Mouse (Mus musculus) heart, postnatal 0 days (tissue): ENCODE data around the gene Itga10. TPM values are rescaled to one million over a fixed set of nuclear protein-coding genes. Genes with fewer than 3 reads are reported as not detected.
A peak's percentile ranks its signal among the peaks of the same experiment; 100 is the strongest.
"Not testable (repeated sequence)": the region's sequence is repeated elsewhere in the genome, so short reads cannot be mapped to it uniquely, and the experiment has no call there.

Source experiments
- ATAC-seq: fragments of 200-750 bp; cut with Nextera tagmentation; 2 replicates; pipeline ENCODE4 v1.8.0; 2017; ENCODE audit warnings: low read depth, moderate number of reproducible peaks, moderate library complexity; ENCODE audit not compliant: insufficient read depth
- DNase-seq: peaks from one replicate; pipeline ENCODE4 v3.0.0-alpha.2; 2016; ENCODE audit warnings: low spot score
- H3K27ac ChIP-seq: fragments of 300-500 bp; sonication (generic); 2 replicates; pipeline ENCODE4 v1.5.1; 2014; ENCODE audit warnings: low read depth, mild to moderate bottlenecking
- H3K27me3 ChIP-seq: fragments of 300-500 bp; sonication (generic); 2 replicates; pipeline ENCODE4 v1.6.1; 2014; ENCODE audit warnings: low read length, mixed read lengths; ENCODE audit not compliant: control insufficient read depth, insufficient read depth
- H3K36me3 ChIP-seq: fragments of 300-500 bp; sonication (generic); replicated peaks from 2 replicates; pipeline ENCODE4 v1.6.1; 2014; ENCODE audit warnings: low read length, mixed read lengths; ENCODE audit not compliant: control insufficient read depth, insufficient read depth
- H3K4me1 ChIP-seq: fragments of 300-500 bp; sonication (generic); 2 replicates; pipeline ENCODE4 v1.6.1; 2014; ENCODE audit warnings: antibody characterized with exemption; ENCODE audit not compliant: control insufficient read depth, insufficient read depth
- H3K4me2 ChIP-seq: fragments of 300-500 bp; sonication (generic); 2 replicates; pipeline ENCODE4 v1.6.1; 2014; ENCODE audit warnings: low read depth, mild to moderate bottlenecking, low read length, moderate library complexity
- H3K4me3 ChIP-seq: fragments of 300-500 bp; sonication (generic); 2 replicates; pipeline ENCODE4 v1.5.1; 2014; ENCODE audit warnings: low read depth, low read length
- H3K9ac ChIP-seq: fragments of 300-500 bp; sonication (generic); replicated peaks from 2 replicates; pipeline ENCODE4 v1.6.1; 2014; ENCODE audit warnings: low read depth, low read length, mixed read lengths
- H3K9me3 ChIP-seq: fragments of 300-500 bp; sonication (generic); replicated peaks from 2 replicates; pipeline ENCODE4 v1.6.1; 2016; ENCODE audit warnings: low read length; ENCODE audit not compliant: control insufficient read depth
- CTCF ChIP-seq: IDR thresholded peaks from 2 replicates; pipeline ENCODE4 v1.5.1; 2016; ENCODE audit warnings: antibody characterized with exemption, control low read depth, low read depth
- EP300 ChIP-seq: IDR thresholded peaks from 2 replicates; pipeline ENCODE4 v1.6.1; 2016; ENCODE audit warnings: antibody characterized with exemption, low read depth
- WGBS: fragments of 180-500 bp; shearing (Covaris S2); extraction: QIAGEN DNeasy Blood & Tissue Kit; methylation state at CpG from one replicate; pipeline ENCODE4 v1.1.7; 2014; 5-methylcytosine and 5-hydroxymethylcytosine counted together
- polyA plus RNA-seq: library from polyadenylated mRNA; unstranded; fragments of >200 nt; fragmentation: Nextera tagmentation; extraction: Ambion mirVana; gene quantifications from 2 replicates; pipeline ENCODE4 v1.2.1, GENCODE M21; 2015
- total RNA-seq: library from RNA; depleted of rRNA; stranded (reverse); fragments of >200 nt; gene quantifications from 2 replicates; pipeline ENCODE4 v1.2.3, GENCODE M21; 2014; ENCODE audit warnings: low replicate concordance

Itga10 gene
- total and polyA plus RNA-seq, 2 experiments from 2014 or later, result 0.45 to 4.2 TPM

- 19% methylated on average over 10 of the region's 10 CpGs for WGBS
- H3K9ac ChIP-seq, result peak overlapping the region; percentile 85
- H3K4me3 ChIP-seq, result peak overlapping the region; percentile 77
- H3K4me1 ChIP-seq, result peaks cover 10% of the 10 kb centered on the region; the same call in 1 of the 2 replicates
- H3K4me2 ChIP-seq, result peak overlapping the region; percentile 87
- no peaks in the 10 kb centered on the region for H3K9me3 ChIP-seq
- TF ChIP-seq EP300 (no peak), CTCF (no peak)
- 0 out of 2 replicates have a peak, but pooled peaks cover 4% of the 10 kb centered on the region for H3K36me3 ChIP-seq
- H3K27ac ChIP-seq, result peak overlapping the region; percentile 98
- DNase-seq, result no peak
- ATAC-seq, result no peak
- H3K27me3 ChIP-seq, result no peaks in the 10 kb centered on the region
Measured at GRCm38 (mm10) chr3:96601941-96602703, 43.3 kb upstream of the Itga10 start.

DNA sequence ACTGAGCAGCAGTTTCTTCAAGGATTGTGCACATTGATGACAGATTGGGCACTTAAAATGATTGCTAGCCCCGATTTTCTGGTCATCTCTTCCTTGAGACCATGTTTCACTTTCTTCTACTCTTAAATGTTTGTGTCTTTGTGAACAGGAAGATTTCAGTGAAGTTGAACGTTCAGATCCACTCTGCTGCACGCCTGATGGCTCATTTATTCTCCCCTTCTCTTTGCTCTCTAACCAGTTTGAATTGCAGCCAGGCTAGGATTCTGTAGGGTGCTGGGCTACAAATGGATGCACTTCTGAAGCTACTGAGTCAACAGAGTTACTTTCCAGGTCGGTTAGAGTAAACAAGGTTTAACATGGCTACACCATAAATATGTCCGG lies 42.7 kb upstream of the Itga10 start:
- Histone ChIP-seq H3K36me3 (0 out of 2 replicates have a peak, but pooled peaks cover 4% of the 10 kb centered on the region), H3K27ac (peak overlapping the region; percentile 98), H3K4me3 (peak overlapping the region; percentile 77), H3K9me3 (no peaks in the 10 kb centered on the region), H3K9ac (peak overlapping the region; percentile 85; the same call in 1 of the 2 replicates), H3K27me3 (no peaks in the 10 kb centered on the region), H3K4me2 (peak overlapping the region; percentile 87), H3K4me1 (peaks cover 10% of the 10 kb centered on the region; the same call in 1 of the 2 replicates)
- TF ChIP-seq CTCF (no peak), EP300 (no peak)
- DNase-seq, result no peak
- no peak for ATAC-seq
- WGBS, result 31% methylated on average over 5 of the region's 5 CpGs

- ATAC-seq, result no peak
- Histone ChIP-seq H3K9me3 (no peaks in the 10 kb centered on the region), H3K36me3 (0 out of 2 replicates have a peak, but pooled peaks cover 4% of the 10 kb centered on the region), H3K27me3 (no peaks in the 10 kb centered on the region), H3K9ac (0 out of 2 replicates have a peak overlapping the region, but pooled peaks have one; percentile 22), H3K4me2 (peak overlapping the region; percentile 87), H3K4me1 (peaks cover 10% of the 10 kb centered on the region; the same call in 1 of the 2 replicates), H3K4me3 (peak overlapping the region; percentile 77; the same call in 1 of the 2 replicates), H3K27ac (peak overlapping the region; percentile 98)
- 49% methylated on average over 5 of the region's 5 CpGs for WGBS
- DNase-seq, result no peak
- TF ChIP-seq EP300 (no peak), CTCF (no peak)
Measured at GRCm38 (mm10) chr3:96603311-96603710, 42.1 kb upstream of the Itga10 start.

- DNase-seq, H3K4me3 ChIP-seq, H3K27me3 ChIP-seq, H3K9ac ChIP-seq, ATAC-seq, H3K4me2 ChIP-seq, H3K27ac ChIP-seq, H3K9me3 ChIP-seq: not testable (repeated sequence)
- Histone ChIP-seq H3K4me1 (peaks cover 17% of the 10 kb centered on the region), H3K36me3 (peaks cover 12% of the 10 kb centered on the region; the same call in 1 of the 2 replicates)
- 95% methylated on average over 3 of the region's 4 CpGs for WGBS
Measured at GRCm38 (mm10) chr3:96606007-96606406, 39.4 kb upstream of the Itga10 start.

- WGBS, result 89% methylated on average over 4 of the region's 4 CpGs
Measured at GRCm38 (mm10) chr3:96606618-96607017, 38.8 kb upstream of the Itga10 start.

More at GRCm38 (mm10) chr3:96606618-96607017, 38.8 kb upstream of the Itga10 start:
- H3K9me3 ChIP-seq, result no peaks in the 10 kb centered on the region
- H3K27me3 ChIP-seq, result no peaks in the 10 kb centered on the region
- no peak overlapping the region for H3K4me2 ChIP-seq
- no peak overlapping the region for H3K4me3 ChIP-seq
- peaks cover 18% of the 10 kb centered on the region; the same call in 1 of the 2 replicates for H3K36me3 ChIP-seq
- DNase-seq (no peak), ATAC-seq (no peak)
- no peak for TF ChIP-seq CTCF
- no peak for TF ChIP-seq EP300
- no peak overlapping the region for H3K27ac ChIP-seq
- H3K9ac ChIP-seq, result no peak overlapping the region
- peaks cover 17% of the 10 kb centered on the region for H3K4me1 ChIP-seq
